Mouse (Mus musculus) C2C12 (cell line): ENCODE measurements around the gene Prss28. TPM values are rescaled to one million over a fixed set of nuclear protein-coding genes. Genes with fewer than 3 reads are reported as not detected.

Experiments
- H3K27me3 ChIP-seq: one replicate; pipeline ENCODE4 v1.6.1; 2011; ENCODE audit not compliant: control insufficient read depth, insufficient read depth, insufficient read length
- H3K36me3 ChIP-seq: one replicate; pipeline ENCODE4 v1.6.1; 2011; ENCODE audit not compliant: control insufficient read depth, insufficient read depth
- H3K4me3 ChIP-seq: one replicate; pipeline ENCODE4 v1.5.1; 2011; ENCODE audit warnings: mild to moderate bottlenecking, control low read depth; ENCODE audit not compliant: poor library complexity, insufficient read depth, severe bottlenecking
- H3K79me2 ChIP-seq: one replicate; pipeline ENCODE4 v1.6.1; 2011; ENCODE audit not compliant: control insufficient read depth, insufficient read depth
- H3K79me3 ChIP-seq: one replicate; pipeline ENCODE4 v1.6.1; 2011; ENCODE audit warnings: low read depth, control low read depth
- H3ac ChIP-seq: one replicate; pipeline ENCODE3; 2011; ENCODE audit warnings: low read depth; ENCODE audit not compliant: control insufficient read depth, insufficient read length
- CEBPB ChIP-seq: IDR thresholded peaks from one replicate; pipeline ENCODE4 v1.6.1; 2011; ENCODE audit warnings: low read depth, mild to moderate bottlenecking, control low read depth, moderate library complexity
- CTCF ChIP-seq: IDR thresholded peaks from one replicate; pipeline ENCODE4 v1.5.1; 2011; ENCODE audit not compliant: control insufficient read depth, insufficient read depth, insufficient read length
- FOSL1 ChIP-seq: IDR thresholded peaks from one replicate; pipeline ENCODE4 v1.8.0; 2011; ENCODE audit warnings: mild to moderate bottlenecking, low read length; ENCODE audit not compliant: poor library complexity, insufficient read depth, severe bottlenecking
- MAX ChIP-seq: IDR thresholded peaks from one replicate; pipeline ENCODE4 v1.6.1; 2011; ENCODE audit warnings: mild to moderate bottlenecking, control low read depth
- MYOD1 ChIP-seq: IDR thresholded peaks from one replicate; pipeline ENCODE4 v1.6.1; 2011; ENCODE audit warnings: low read depth; ENCODE audit not compliant: control insufficient read depth, insufficient read length
- MYOG ChIP-seq: IDR thresholded peaks from one replicate; pipeline ENCODE4 v1.6.1; 2011; ENCODE audit not compliant: control insufficient read depth, insufficient read length; ENCODE audit errors: extremely low read depth
- USF1 ChIP-seq: IDR thresholded peaks from one replicate; pipeline ENCODE4 v1.6.1; 2011; ENCODE audit warnings: low read depth, mild to moderate bottlenecking, control low read depth, moderate library complexity
- polyA plus RNA-seq: library from polyadenylated mRNA; unstranded; fragments of >200 nt; fragmentation: generic; extraction: Trizol; gene quantifications from one replicate; pipeline ENCODE4 v1.2.1, GENCODE M21; 2012; ENCODE audit warnings: missing spikeins

The Prss28 gene
- polyA plus RNA-seq, 1 experiment: not detected

GRCm38 (mm10) chr17:25274571-25275346, 33.7 kb upstream of the Prss28 start, which contains the start of gene Ube2i:
Ube2i (minus strand) TSS chr17:25274622.
- Histone ChIP-seq H3K27me3 (peaks cover 21% of the 10 kb centered on the region), H3K79me3 (peaks cover 33% of the 10 kb centered on the region), H3K79me2 (peaks cover 35% of the 10 kb centered on the region), H3K36me3 (peaks cover 19% of the 10 kb centered on the region), H3K4me3 (peak within 1 kb of the TSS; percentile 99), H3ac (peak within 1 kb of the TSS; percentile 98)
- TF ChIP-seq MAX: no peak
- no peak for TF ChIP-seq CTCF
- TF ChIP-seq USF1: no peak
- no peak for TF ChIP-seq MYOG
- no peak for TF ChIP-seq CEBPB
- TF ChIP-seq FOSL1: no peak
- TF ChIP-seq MYOD1: no peak

DNA sequence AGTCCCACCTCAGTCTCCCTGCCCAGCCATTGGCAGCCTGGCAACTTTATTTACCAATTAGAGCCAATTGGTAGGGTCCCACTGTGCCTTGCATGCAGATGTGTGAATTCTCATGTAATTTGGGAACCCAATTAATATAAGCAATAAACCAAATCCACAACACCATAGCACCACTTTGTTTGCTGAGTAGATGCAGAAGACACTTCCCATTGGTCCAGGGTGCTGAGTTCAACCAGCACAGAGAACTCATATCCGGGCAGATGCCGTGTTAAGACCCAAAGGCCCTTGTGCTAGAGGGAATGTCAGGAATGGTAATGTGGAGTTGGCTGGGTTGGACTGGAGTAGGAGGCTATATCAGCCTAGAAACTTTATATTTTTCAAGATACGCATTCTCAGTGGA, 32.6 kb upstream of the Prss28 start:
- H3K79me2 ChIP-seq: peaks cover 24% of the 10 kb centered on the region
- peaks cover 9% of the 10 kb centered on the region for H3K36me3 ChIP-seq
- no peak overlapping the region for H3K4me3 ChIP-seq
- TF ChIP-seq MYOG: no peak
- TF ChIP-seq FOSL1: no peak
- no peak for TF ChIP-seq CEBPB
- TF ChIP-seq USF1: no peak
- no peak for TF ChIP-seq MAX
- no peak for TF ChIP-seq CTCF
- TF ChIP-seq MYOD1: no peak
- H3ac ChIP-seq: no peak overlapping the region
- H3K27me3 ChIP-seq: peaks cover 23% of the 10 kb centered on the region
- peaks cover 23% of the 10 kb centered on the region for H3K79me3 ChIP-seq

GRCm38 (mm10) chr17:25282133-25282532, 26.3 kb upstream of the Prss28 start:
- TF ChIP-seq MYOG: no peak
- no peak for TF ChIP-seq FOSL1
- TF ChIP-seq CTCF: no peak
- TF ChIP-seq MYOD1: no peak
- TF ChIP-seq CEBPB: no peak
- TF ChIP-seq MAX: no peak
- no peak for TF ChIP-seq USF1
- Histone ChIP-seq H3ac (no peak overlapping the region), H3K79me2 (no peaks in the 10 kb centered on the region), H3K27me3 (peaks cover 14% of the 10 kb centered on the region), H3K36me3 (no peaks in the 10 kb centered on the region), H3K79me3 (no peaks in the 10 kb centered on the region), H3K4me3 (no peak overlapping the region)

DNA sequence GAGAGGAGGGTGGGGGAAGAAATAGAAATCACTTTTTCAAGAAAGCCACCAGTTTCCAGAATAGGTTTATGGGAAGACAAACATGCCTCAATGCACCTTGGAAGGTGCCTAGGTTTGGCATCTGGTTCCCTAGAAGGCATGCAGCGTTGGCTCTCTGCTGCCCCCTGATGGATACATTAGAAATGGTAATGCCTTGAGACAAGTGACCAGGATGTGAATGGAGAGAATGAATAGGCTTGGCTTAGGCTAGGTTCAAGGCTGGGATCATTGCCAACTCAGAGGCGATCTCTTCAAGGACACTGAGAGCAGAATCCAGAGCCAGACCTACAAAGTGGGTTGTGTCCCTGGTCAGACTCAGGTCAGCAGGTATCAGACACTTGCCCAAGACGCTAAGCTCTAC, 23.4 kb upstream of the Prss28 start:
- no peaks in the 10 kb centered on the region for H3K27me3 ChIP-seq
- H3K79me2 ChIP-seq: no peaks in the 10 kb centered on the region
- TF ChIP-seq FOSL1 (no peak), MYOG (no peak), MAX (no peak), CTCF (peak; percentile 60)
- H3K4me3 ChIP-seq: no peak overlapping the region
- H3K36me3 ChIP-seq: no peaks in the 10 kb centered on the region
- no peak overlapping the region for H3ac ChIP-seq
- H3K79me3 ChIP-seq: no peaks in the 10 kb centered on the region

- Histone ChIP-seq H3K27me3 (peaks cover 15% of the 10 kb centered on the region), H3ac (no peak overlapping the region), H3K79me2 (no peaks in the 10 kb centered on the region), H3K4me3 (no peak overlapping the region), H3K36me3 (no peaks in the 10 kb centered on the region), H3K79me3 (no peaks in the 10 kb centered on the region)
- TF ChIP-seq MYOD1: no peak
- no peak for TF ChIP-seq CEBPB
- no peak for TF ChIP-seq MYOG
- TF ChIP-seq FOSL1: no peak
- TF ChIP-seq CTCF: peak; percentile 89
- no peak for TF ChIP-seq USF1
- no peak for TF ChIP-seq MAX
Observed at GRCm38 (mm10) chr17:25288842-25289241, 19.6 kb upstream of the Prss28 start.
